29 mouse cellular contexts compared by ENCODE assay signal in genomic region chr14:78831158-78831557, GRCm38 (mm10). TPM values are rescaled to one million over a fixed set of nuclear protein-coding genes. Genes with fewer than 3 reads are reported as not detected.
DNase-seq lines count a peak whose midpoint lies in the region; ATAC-seq and TF ChIP-seq lines count a peak whose summit lies in the region.
"Had no signal": no experiment of that assay in that cellular context is flagged by ENCODE, and none has a peak within 500 bp of the region (broad histone marks: within the 10 kb centered on the region; RNA-seq: fewer than 3 reads in every experiment).

No protein-coding gene starts in this region.

- peak; percentile 91 for ATAC-seq in forebrain, postnatal 0 days
- ATAC-seq in forebrain, embryonic 13.5 days, result no peak
- peak; percentile 74 for ATAC-seq in hindbrain, postnatal 0 days
- ATAC-seq in hindbrain, embryonic 11.5 days (ENCODE audit: low FRiP score), result no peak
- ATAC-seq: CD4-positive, CD25-positive, alpha-beta regulatory T cell, adult 4 months; inflammation-experienced regulatory T-cells, adult 6 months; intestine, embryonic 16.5 days had no signal

- no peak overlapping the region for H3K4me2 ChIP-seq in forebrain, postnatal 0 days (ENCODE audit: low read depth)
- no peak overlapping the region for H3K4me2 ChIP-seq in forebrain, embryonic 13.5 days
- H3K4me2 ChIP-seq in hindbrain, postnatal 0 days (ENCODE audit: low read depth, low read length), result no peak overlapping the region
- H3K4me2 ChIP-seq in hindbrain, embryonic 11.5 days (replicated peaks; ENCODE audit: low read depth, low read length), result no peak overlapping the region
- H3K4me2 ChIP-seq: embryonic facial prominence, embryonic 13.5 days; forebrain, embryonic 12.5 days; heart, embryonic 12.5 days; heart, embryonic 15.5 days; hindbrain, embryonic 15.5 days had no signal

- H3K9ac ChIP-seq in forebrain, postnatal 0 days, result no peak overlapping the region
- H3K9ac ChIP-seq in forebrain, embryonic 13.5 days, result no peak overlapping the region
- no peak overlapping the region for H3K9ac ChIP-seq in hindbrain, postnatal 0 days (replicated peaks; ENCODE audit: low read length)
- H3K9ac ChIP-seq in hindbrain, embryonic 11.5 days (ENCODE audit: low read depth, low read length), result no peak overlapping the region
- H3K9ac ChIP-seq: embryonic facial prominence, embryonic 13.5 days; forebrain, embryonic 12.5 days; heart, embryonic 12.5 days; heart, embryonic 15.5 days; hindbrain, embryonic 15.5 days had no signal

- no peaks in the 10 kb centered on the region for H3K27me3 ChIP-seq in forebrain, postnatal 0 days (ENCODE audit: insufficient read depth, low read length)
- no peaks in the 10 kb centered on the region for H3K27me3 ChIP-seq in forebrain, embryonic 13.5 days
- H3K27me3 ChIP-seq in hindbrain, postnatal 0 days (ENCODE audit: insufficient read depth, low read length), result no peaks in the 10 kb centered on the region
- H3K27me3 ChIP-seq in hindbrain, embryonic 11.5 days (ENCODE audit: control insufficient read depth, insufficient read depth, low read length), result no peaks in the 10 kb centered on the region
- H3K27me3 ChIP-seq: embryonic facial prominence, embryonic 13.5 days; forebrain, embryonic 12.5 days; heart, embryonic 12.5 days; heart, embryonic 15.5 days; hindbrain, embryonic 15.5 days had no signal

- H3K4me3 ChIP-seq in forebrain, postnatal 0 days (ENCODE audit: low read depth, low read length), result no peak overlapping the region
- H3K4me3 ChIP-seq in forebrain, embryonic 13.5 days, result no peak overlapping the region
- no peak overlapping the region for H3K4me3 ChIP-seq in hindbrain, postnatal 0 days (ENCODE audit: low read length)
- H3K4me3 ChIP-seq in hindbrain, embryonic 11.5 days (ENCODE audit: low read depth, low read length), result no peak overlapping the region
- H3K4me3 ChIP-seq: embryonic facial prominence, embryonic 10.5 days; embryonic facial prominence, embryonic 13.5 days; erythroblast, embryonic 14.5 days; forebrain, embryonic 12.5 days; heart, embryonic 12.5 days; heart, embryonic 15.5 days; hindbrain, embryonic 10.5 days; hindbrain, embryonic 15.5 days had no signal

- H3K36me3 ChIP-seq in forebrain, postnatal 0 days (ENCODE audit: insufficient read depth), result no peaks in the 10 kb centered on the region
- H3K36me3 ChIP-seq in forebrain, embryonic 13.5 days (ENCODE audit: poor library complexity, severe bottlenecking), result no peaks in the 10 kb centered on the region
- H3K36me3 ChIP-seq in hindbrain, postnatal 0 days (ENCODE audit: insufficient read depth, low read length), result no peaks in the 10 kb centered on the region
- H3K36me3 ChIP-seq in hindbrain, embryonic 11.5 days (ENCODE audit: control insufficient read depth, insufficient read depth, low read length), result no peaks in the 10 kb centered on the region
- H3K36me3 ChIP-seq: embryonic facial prominence, embryonic 10.5 days; embryonic facial prominence, embryonic 13.5 days; forebrain, embryonic 12.5 days; heart, embryonic 12.5 days; heart, embryonic 15.5 days; hindbrain, embryonic 10.5 days; hindbrain, embryonic 15.5 days had no signal

- WGBS in forebrain, postnatal 0 days, result 57% methylated on average over 4 of the region's 4 CpGs
- WGBS in forebrain, embryonic 13.5 days, result 83% methylated on average over 4 of the region's 4 CpGs
- WGBS in hindbrain, postnatal 0 days, result 39% methylated on average over 4 of the region's 4 CpGs
- 68% methylated on average over 4 of the region's 4 CpGs for WGBS in hindbrain, embryonic 11.5 days

- no peak overlapping the region for H3K27ac ChIP-seq in forebrain, postnatal 0 days (ENCODE audit: low read depth, low read length)
- no peak overlapping the region for H3K27ac ChIP-seq in forebrain, embryonic 13.5 days
- H3K27ac ChIP-seq in hindbrain, postnatal 0 days, result no peak overlapping the region
- no peak overlapping the region for H3K27ac ChIP-seq in hindbrain, embryonic 11.5 days (ENCODE audit: low read depth, low read length)
- H3K27ac ChIP-seq: embryonic facial prominence, embryonic 10.5 days; embryonic facial prominence, embryonic 13.5 days; forebrain, embryonic 12.5 days; heart, embryonic 15.5 days; hindbrain, embryonic 10.5 days; hindbrain, embryonic 15.5 days had no signal

- no peak for TF ChIP-seq CTCF in forebrain, postnatal 0 days (IDR thresholded peaks at IDR 0.05; ENCODE audit: low read depth)
- no peak for TF ChIP-seq CTCF in hindbrain, postnatal 0 days (IDR thresholded peaks at IDR 0.05; ENCODE audit: low read depth)
- TF ChIP-seq CTCF in brain, embryonic 14.5 days (IDR thresholded peaks at IDR 0.05; ENCODE audit: borderline replicate concordance, extremely low read depth, insufficient read depth, insufficient read length), result no peak

- TF ChIP-seq POLR2A in brain, embryonic 14.5 days (IDR thresholded peaks at IDR 0.05; ENCODE audit: borderline replicate concordance, extremely low read depth, insufficient read depth, insufficient read length, poor library complexity, severe bottlenecking), result no peak

- H3K9me3 ChIP-seq in forebrain, postnatal 0 days (ENCODE audit: low read length), result 0 out of 2 replicates have a peak, but pooled peaks cover 4% of the 10 kb centered on the region
- H3K9me3 ChIP-seq in forebrain, embryonic 13.5 days (replicated peaks), result no peaks in the 10 kb centered on the region
- H3K9me3 ChIP-seq in hindbrain, postnatal 0 days (ENCODE audit: low read length), result no peaks in the 10 kb centered on the region
- no peaks in the 10 kb centered on the region for H3K9me3 ChIP-seq in hindbrain, embryonic 11.5 days (ENCODE audit: control insufficient read depth, low read length)
- H3K9me3 ChIP-seq: embryonic facial prominence, embryonic 10.5 days; embryonic facial prominence, embryonic 13.5 days; forebrain, embryonic 12.5 days; heart, embryonic 12.5 days; heart, embryonic 15.5 days; hindbrain, embryonic 10.5 days; hindbrain, embryonic 15.5 days had no signal

- H3K4me1 ChIP-seq in forebrain, postnatal 0 days (ENCODE audit: insufficient read depth), result no peaks in the 10 kb centered on the region
- no peaks in the 10 kb centered on the region for H3K4me1 ChIP-seq in forebrain, embryonic 13.5 days
- H3K4me1 ChIP-seq in hindbrain, postnatal 0 days (ENCODE audit: insufficient read depth, low read length), result no peaks in the 10 kb centered on the region; the same call in 1 of the 2 replicates
- no peaks in the 10 kb centered on the region for H3K4me1 ChIP-seq in hindbrain, embryonic 11.5 days (replicated peaks; ENCODE audit: control insufficient read depth, insufficient read depth, low read length)
- H3K4me1 ChIP-seq: embryonic facial prominence, embryonic 10.5 days; embryonic facial prominence, embryonic 13.5 days; forebrain, embryonic 12.5 days; heart, embryonic 12.5 days; heart, embryonic 15.5 days; hindbrain, embryonic 10.5 days; hindbrain, embryonic 15.5 days had no signal

- DNase-seq in forebrain, postnatal 0 days, result peak; percentile 30
- peak; percentile 48 for DNase-seq in hindbrain, postnatal 0 days (ENCODE audit: low spot score)
- no peak for DNase-seq in hindbrain, embryonic 11.5 days (ENCODE audit: low spot score)
- peak; percentile 68 for DNase-seq in brain, adult 2 months (ENCODE audit: low read depth, low spot score)
- peak; percentile 27 for DNase-seq in brain, embryonic 14.5 days (ENCODE audit: low read depth)
- no peak for DNase-seq in neural tube, embryonic 10.5 days (ENCODE audit: extremely low spot score, low spot score)
- DNase-seq: adrenal gland, adult 2 months; adrenal gland, postnatal 14 days; cerebellum, adult 18-20 months; cerebellum, adult 9-11 months; cerebellum, postnatal 36 days; embryo, embryonic 11 days; gastrocnemius, postnatal 25 days; heart, adult 18-20 months; heart, postnatal 10 days; heart, postnatal 36 days; kidney, adult 18-20 months had no signal

RNA-seq across cellular contexts. Expression of gene Vwa8, which starts 17.7 kb away (rescaled TPM):
- 11.6 and 13.9 TPM in 2 replicates for total RNA-seq in forebrain, postnatal 0 days (2014; rRNA removed)
- polyA plus RNA-seq in forebrain, postnatal 0 days (2015; fragmentation: Nextera tagmentation; extraction: Ambion mirVana), result 4.7 and 5.1 TPM in 2 replicates
- polyA plus RNA-seq in forebrain, embryonic 13.5 days (2015; fragmentation: Nextera tagmentation; extraction: Ambion mirVana), result 5.2 and 6.5 TPM in 2 replicates
- total RNA-seq in hindbrain, postnatal 0 days (2014; rRNA removed), result 20.8 and 23.1 TPM in 2 replicates
- 9.6 TPM in 2 replicates for polyA plus RNA-seq in hindbrain, postnatal 0 days (2015; fragmentation: Nextera tagmentation; extraction: Ambion mirVana)
- 7.2 and 8.4 TPM in 2 replicates for polyA plus RNA-seq in hindbrain, embryonic 11.5 days (2014; fragmentation: Nextera tagmentation; extraction: Ambion mirVana)
- 6.5 and 8.8 TPM in 2 replicates for polyA plus RNA-seq in brain, embryonic 14.5 days (2012; rRNA removed)

Comparison
In these comparisons a context has a peak if more than half of its experiments do, and no peak if none do; other contexts are left out.
1. ATAC-seq: peak in forebrain, postnatal 0 days (single experiment) and hindbrain, postnatal 0 days (single experiment); none in forebrain, embryonic 13.5 days (single experiment) and hindbrain, embryonic 11.5 days (single experiment).
2. DNase-seq: peak in forebrain, postnatal 0 days (single experiment), hindbrain, postnatal 0 days (single experiment), brain, adult 2 months (single experiment) and brain, embryonic 14.5 days (single experiment); none in hindbrain, embryonic 11.5 days (single experiment) and neural tube, embryonic 10.5 days (single experiment).